Mouse (Mus musculus) frontal cortex, postnatal 14 days (tissue): ENCODE measurements around the gene Plcl2.
"Not testable (repeated sequence)": the region's sequence is repeated elsewhere in the genome, so short reads cannot be mapped to it uniquely, and the experiment has no call there.

Source experiments
- DNase-seq, 2 experiments: peaks; one replicate each; pipeline ENCODE4 v3.0.0; 2022; ENCODE audit warnings: low spot score in 2 of 2

Plcl2 gene

GRCm38 (mm10) chr17:50534889-50535288, 25.7 kb downstream of the Plcl2 start:
- DNase-seq: not testable (repeated sequence)

- DNase-seq: no peak
Observed at GRCm38 (mm10) chr17:50536409-50537194, 27.4 kb downstream of the Plcl2 start.

- no peak for DNase-seq
Observed at GRCm38 (mm10) chr17:50537786-50538185, 28.6 kb downstream of the Plcl2 start.

GRCm38 (mm10) chr17:50544860-50545259, 35.7 kb downstream of the Plcl2 start:
- no peak for DNase-seq

- no peak for DNase-seq
Observed at GRCm38 (mm10) chr17:50545274-50545673, 36.1 kb downstream of the Plcl2 start.

- no peak for DNase-seq
Observed at GRCm38 (mm10) chr17:50552130-50552529, 42.9 kb downstream of the Plcl2 start.

- no peak for DNase-seq
Observed at GRCm38 (mm10) chr17:50557566-50558238, 48.5 kb downstream of the Plcl2 start.

- no peak for DNase-seq
Observed at GRCm38 (mm10) chr17:50558239-50558625, 49.0 kb downstream of the Plcl2 start.

GRCm38 (mm10) chr17:50565376-50566123, 56.3 kb downstream of the Plcl2 start:
- DNase-seq: no peak

- no peak for DNase-seq
Observed at GRCm38 (mm10) chr17:50568846-50569245, 59.6 kb downstream of the Plcl2 start.

- not testable (repeated sequence) for DNase-seq
Observed at GRCm38 (mm10) chr17:50570228-50570627, 61.0 kb downstream of the Plcl2 start.

GRCm38 (mm10) chr17:50570681-50571398, 61.6 kb downstream of the Plcl2 start:
- DNase-seq: no peak

- no peak for DNase-seq
Observed at GRCm38 (mm10) chr17:50574161-50574560, 65.0 kb downstream of the Plcl2 start.

GRCm38 (mm10) chr17:50580416-50580815, 71.2 kb downstream of the Plcl2 start:
- DNase-seq: no peak

- no peak for DNase-seq
Observed at GRCm38 (mm10) chr17:50586834-50587233, 77.6 kb downstream of the Plcl2 start.

GRCm38 (mm10) chr17:50587941-50588340, 78.7 kb downstream of the Plcl2 start:
- no peak for DNase-seq

GRCm38 (mm10) chr17:50600178-50600577, 91.0 kb downstream of the Plcl2 start:
- no peak for DNase-seq

- no peak for DNase-seq
Observed at GRCm38 (mm10) chr17:50600696-50601095, 91.5 kb downstream of the Plcl2 start.

- no peak for DNase-seq
Observed at GRCm38 (mm10) chr17:50606890-50607289, 97.7 kb downstream of the Plcl2 start.

- no peak for DNase-seq
Observed at GRCm38 (mm10) chr17:50609908-50610307, 100.7 kb downstream of the Plcl2 start.

GRCm38 (mm10) chr17:50620794-50621537, 111.8 kb downstream of the Plcl2 start:
- DNase-seq: no peak
